Comparison of ENCODE assay signal across 23 mouse cellular contexts in genomic region chr3:57411535-57411934, GRCm38 (mm10). TPM values are rescaled to one million over a fixed set of nuclear protein-coding genes. Genes with fewer than 3 reads are reported as not detected.
A peak's percentile ranks its signal among the peaks of the same experiment; 100 is the strongest.
DNase-seq lines count a peak whose midpoint lies in the region; ATAC-seq lines count a peak whose summit lies in the region.
"Had no signal": no experiment of that assay in that cellular context is flagged by ENCODE, and none has a peak within 500 bp of the region (broad histone marks: within the 10 kb centered on the region; RNA-seq: fewer than 3 reads in every experiment).

No protein-coding gene starts in this region.

- no peak for ATAC-seq in granulocyte monocyte progenitor cell, adult 5-6 weeks (replicated peaks; ENCODE audit: poor library complexity, severe bottlenecking)
- ATAC-seq: forebrain, embryonic 14.5 days; hindbrain, postnatal 0 days; inflammation-experienced regulatory T-cells, adult 6 months had no signal

- DNase-seq in 3T3-L1 (ENCODE audit: low read depth, low spot score) = peak; percentile 89
- DNase-seq in NIH3T3 (ENCODE audit: low read depth) = peak; percentile 71
- DNase-seq in fibroblast of lung, adult 2 months (ENCODE audit: low read depth) = peak; percentile 47
- DNase-seq in lung, postnatal 14 days = no peak
- no peak for DNase-seq in cerebellum, postnatal 4 days (ENCODE audit: low spot score in 2 of 2)
- DNase-seq: adrenal gland, postnatal 10 days; adrenal gland, postnatal 36 days; cerebellum, adult 2 months; cerebellum, adult 9-11 months; cerebellum, postnatal 25 days; embryo, embryonic 11 days; gastrocnemius, postnatal 25 days; heart, adult 2 months; heart, postnatal 14 days; heart, postnatal 4 days; kidney, adult 18-20 months had no signal

RNA-seq across cellular contexts. Expression of gene Tm4sf4, which starts 13.6 kb away (rescaled TPM):
- not detected in 2 replicates for total RNA-seq in granulocyte monocyte progenitor cell, adult 5-6 weeks (2014; fragmentation: Nextera tagmentation)
- total RNA-seq in granulocyte monocyte progenitor cell, adult 5-6 weeks (2017) = not detected in 2 replicates
- total RNA-seq: CH12.LX; G1E; gastrocnemius, adult 8-10 months; gastrocnemius, postnatal 25 days; hindbrain, postnatal 0 days had no signal

Comparison
In these comparisons a context has a peak if more than half of its experiments do, and no peak if none do; other contexts are left out.
1. DNase-seq: peak in 3T3-L1 (single experiment), NIH3T3 (single experiment) and fibroblast of lung, adult 2 months (single experiment); none in lung, postnatal 14 days (single experiment) and cerebellum, postnatal 4 days (0 of 2).